Mouse (Mus musculus) heart, postnatal 25 days (tissue): ENCODE measurements around the gene 1600002K03Rik. TPM values are rescaled to one million over a fixed set of nuclear protein-coding genes. Genes with fewer than 3 reads are reported as not detected.
A peak's percentile ranks its signal among the peaks of the same experiment; 100 is the strongest.

Experiments
- DNase-seq: peaks from one replicate; pipeline ENCODE4 v3.0.0; 2022; ENCODE audit warnings: low spot score
- intact Hi-C: fragments of 180-260 bp; cut with DNase I; formaldehyde crosslinking; loops from one replicate; pipeline ENCODE4 v1.15.1; 2025
- total RNA-seq, 2 experiments: library from RNA; stranded (reverse); gene quantifications; 2 replicates each; pipeline ENCODE4 v1.2.3; 2021

Gene 1600002K03Rik
- total RNA-seq, 2 experiments from 2014 or later, result 4.2 to 5.2 TPM

GRCm38 (mm10) chr10:80175536-80176269, 3.0 kb downstream of the 1600002K03Rik start:
- no peak for DNase-seq
- intact Hi-C loops, result loop anchor here (1.0 to 10.0 kb wide), 2 partner anchors 70 to 199 kb away; no protein-coding TSS in a partner anchor

- intact Hi-C loops, result loop anchor here (10.0 kb wide), 1 partner anchor 198 kb away; no protein-coding TSS in a partner anchor
- DNase-seq, result no peak
These were observed 3.6 kb downstream of the 1600002K03Rik start for GRCm38 (mm10) chr10:80176270-80176834.

- intact Hi-C loops, result loop anchor here (10.0 kb wide), 1 partner anchor 197 kb away; no protein-coding TSS in a partner anchor
- no peak for DNase-seq
These were observed 4.9 kb downstream of the 1600002K03Rik start for GRCm38 (mm10) chr10:80177441-80178279.

GRCm38 (mm10) chr10:80179068-80180051, 6.6 kb downstream of the 1600002K03Rik start, which contains the start of gene Efna2:
Gene Efna2, plus strand, starts transcription at chr10:80179482.
- no peak for DNase-seq

GRCm38 (mm10) chr10:80180288-80180687, 7.5 kb downstream of the 1600002K03Rik start:
- intact Hi-C loops, result no loop called here
- DNase-seq, result no peak

More at GRCm38 (mm10) chr10:80179068-80180051, 6.6 kb downstream of the 1600002K03Rik start, which contains the start of gene Efna2:
- intact Hi-C loops, result loop anchor here (10.0 kb wide), 1 partner anchor 195 kb away; no protein-coding TSS in a partner anchor

- DNase-seq, result no peak
- intact Hi-C loops, result no loop called here
These were observed 8.1 kb downstream of the 1600002K03Rik start for GRCm38 (mm10) chr10:80180823-80181222.

- DNase-seq, result no peak
- intact Hi-C loops, result no loop called here
These were observed 9.8 kb downstream of the 1600002K03Rik start for GRCm38 (mm10) chr10:80182547-80182946.

- intact Hi-C loops, result no loop called here
- DNase-seq, result no peak
These were observed 13.9 kb downstream of the 1600002K03Rik start for GRCm38 (mm10) chr10:80186649-80187048.

GRCm38 (mm10) chr10:80187739-80188138, 15.0 kb downstream of the 1600002K03Rik start:
- intact Hi-C loops, result no loop called here
- no peak for DNase-seq

- DNase-seq, result no peak
- intact Hi-C loops, result no loop called here
These were observed 15.8 kb downstream of the 1600002K03Rik start for GRCm38 (mm10) chr10:80188453-80189024.

- no peak for DNase-seq
- intact Hi-C loops, result no loop called here
These were observed 17.3 kb downstream of the 1600002K03Rik start for GRCm38 (mm10) chr10:80189999-80190398.

GRCm38 (mm10) chr10:80190491-80191051, 17.8 kb downstream of the 1600002K03Rik start:
- intact Hi-C loops, result no loop called here
- DNase-seq, result no peak

GRCm38 (mm10) chr10:80193976-80194375, 21.2 kb downstream of the 1600002K03Rik start:
- intact Hi-C loops, result no loop called here

GRCm38 (mm10) chr10:80194441-80194840, 21.7 kb downstream of the 1600002K03Rik start:
- intact Hi-C loops, result no loop called here
- no peak for DNase-seq

More at GRCm38 (mm10) chr10:80193976-80194375, 21.2 kb downstream of the 1600002K03Rik start:
- DNase-seq, result no peak

GRCm38 (mm10) chr10:80196167-80196566, 23.4 kb downstream of the 1600002K03Rik start:
- intact Hi-C loops, result no loop called here
- no peak for DNase-seq

GRCm38 (mm10) chr10:80196778-80197581, 24.2 kb downstream of the 1600002K03Rik start:
- intact Hi-C loops, result no loop called here
- no peak for DNase-seq

- peak; percentile 70 for DNase-seq
- intact Hi-C loops, result loop anchor here (1.0 kb wide), 1 partner anchor 46 kb away; no protein-coding TSS in a partner anchor
These were observed 26.8 kb downstream of the 1600002K03Rik start for GRCm38 (mm10) chr10:80199440-80200008.
